Comparison of ENCODE assay signal across 24 mouse cellular contexts in the genomic region with DNA sequence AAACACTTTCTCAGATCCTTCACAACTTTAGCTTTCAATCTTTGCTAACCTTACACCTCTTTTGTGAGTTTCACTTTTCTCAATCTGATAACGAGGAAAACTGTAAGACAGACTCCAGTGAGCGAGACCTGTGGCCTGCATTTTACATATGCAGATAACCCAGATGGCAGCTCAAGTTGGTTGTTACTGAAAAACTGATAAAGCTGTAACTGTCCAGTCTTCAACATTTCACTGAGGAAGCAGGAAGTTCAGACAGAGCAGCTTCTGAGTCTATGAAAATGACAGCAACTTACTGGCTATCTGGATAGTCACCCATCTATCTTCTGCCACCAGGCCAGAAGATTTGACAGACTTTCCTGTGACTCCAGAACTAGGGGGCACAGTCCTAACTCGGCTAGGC. TPM values are rescaled to one million over a fixed set of nuclear protein-coding genes. Genes with fewer than 3 reads are reported as not detected.
A peak's percentile ranks its signal among the peaks of the same experiment; 100 is the strongest.
DNase-seq lines count a peak whose midpoint lies in the region; ATAC-seq and TF ChIP-seq lines count a peak whose summit lies in the region.
"Had no signal": no experiment of that assay in that cellular context is flagged by ENCODE, and none has a peak within 500 bp of the region (broad histone marks: within the 10 kb centered on the region; RNA-seq: fewer than 3 reads in every experiment).

No protein-coding gene starts in this region.

- H3K4me2 ChIP-seq in liver, embryonic 13.5 days = no peak overlapping the region
- H3K4me2 ChIP-seq in liver, postnatal 0 days (ENCODE audit: low read depth, low read length) = no peak overlapping the region
- H3K4me2 ChIP-seq: embryonic facial prominence, embryonic 15.5 days; forebrain, embryonic 15.5 days; hindbrain, embryonic 12.5 days had no signal

- no peak for TF ChIP-seq RAD21 in MEL (IDR thresholded peaks at IDR 0.05; ENCODE audit: low read depth, low read length)

- no peaks in the 10 kb centered on the region for H3K9me3 ChIP-seq in MEL (replicated peaks; ENCODE audit: insufficient read depth, low read length)
- no peaks in the 10 kb centered on the region for H3K9me3 ChIP-seq in liver, embryonic 13.5 days (replicated peaks)
- H3K9me3 ChIP-seq in liver, postnatal 0 days (ENCODE audit: low read length) = no peaks in the 10 kb centered on the region
- H3K9me3 ChIP-seq: embryonic facial prominence, embryonic 15.5 days; forebrain, embryonic 10.5 days; forebrain, embryonic 15.5 days; G1E; heart, embryonic 10.5 days; hindbrain, embryonic 12.5 days had no signal

- no peaks in the 10 kb centered on the region for H3K27me3 ChIP-seq in MEL (ENCODE audit: control insufficient read depth in 1 of 2, insufficient read depth in 2 of 2, low read length in 2 of 2)
- 0 out of 2 replicates have a peak, but pooled peaks cover 3% of the 10 kb centered on the region for H3K27me3 ChIP-seq in liver, embryonic 13.5 days
- no peaks in the 10 kb centered on the region for H3K27me3 ChIP-seq in liver, postnatal 0 days (ENCODE audit: insufficient read depth, low read length)
- H3K27me3 ChIP-seq: embryonic facial prominence, embryonic 15.5 days; forebrain, embryonic 15.5 days had no signal

- peaks cover 0 to 11% of the 10 kb centered on the region in 2 experiments; a peak in 2 of 4 replicates for H3K36me3 ChIP-seq in MEL (ENCODE audit: control insufficient read depth in 1 of 2, insufficient read depth in 2 of 2, low read length in 2 of 2)
- peaks cover 7% of the 10 kb centered on the region for H3K36me3 ChIP-seq in liver, embryonic 13.5 days
- peaks cover 4% of the 10 kb centered on the region for H3K36me3 ChIP-seq in liver, postnatal 0 days (replicated peaks; ENCODE audit: insufficient read depth, low read length)

- peak overlapping the region; percentile 55 for H3K27ac ChIP-seq in MEL (ENCODE audit: control insufficient read depth, low read depth, low read length)
- H3K27ac ChIP-seq in liver, embryonic 13.5 days = peak overlapping the region; percentile 84
- H3K27ac ChIP-seq in liver, postnatal 0 days (ENCODE audit: low read depth) = 0 out of 2 replicates have a peak overlapping the region, but pooled peaks have one; percentile 20
- H3K27ac ChIP-seq: embryonic facial prominence, embryonic 15.5 days; forebrain, embryonic 10.5 days; forebrain, embryonic 15.5 days; heart, embryonic 10.5 days; hindbrain, embryonic 12.5 days had no signal

- TF ChIP-seq CTCF in MEL (IDR thresholded peaks at IDR 0.05 in 2 of 3, conservative IDR thresholded peaks at IDR 0.05 in 1 of 3; ENCODE audit: control insufficient read depth in 1 of 3, insufficient read depth in 1 of 3, low read depth in 2 of 3, low read length in 3 of 3, poor library complexity in 1 of 3, severe bottlenecking in 1 of 3) = no peak
- no peak for TF ChIP-seq CTCF in liver, postnatal 0 days (IDR thresholded peaks at IDR 0.05; ENCODE audit: low read depth)

- no peak for TF ChIP-seq POLR2A in MEL (IDR thresholded peaks at IDR 0.05; ENCODE audit: control insufficient read depth in 1 of 2, insufficient read depth in 1 of 2, low read depth in 1 of 2, low read length in 2 of 2, poor library complexity in 1 of 2)

- peak overlapping the region; percentile 32 for H3K9ac ChIP-seq in MEL (ENCODE audit: control insufficient read depth, low read depth, low read length, poor library complexity, severe bottlenecking)
- peak overlapping the region; percentile 33; the same call in 1 of the 2 replicates for H3K9ac ChIP-seq in liver, embryonic 13.5 days
- no peak overlapping the region for H3K9ac ChIP-seq in liver, postnatal 0 days (replicated peaks)
- H3K9ac ChIP-seq: embryonic facial prominence, embryonic 15.5 days; forebrain, embryonic 15.5 days; hindbrain, embryonic 12.5 days had no signal

- WGBS in liver, embryonic 13.5 days (ENCODE audit: insufficient replicate concordance) = 13% methylated on average over 3 of the region's 3 CpGs
- WGBS in liver, postnatal 0 days (ENCODE audit: insufficient replicate concordance) = 49% methylated on average over 3 of the region's 3 CpGs

- peaks cover 3% of the 10 kb centered on the region; the same call in 1 of the 2 replicates for H3K79me2 ChIP-seq in MEL (ENCODE audit: control insufficient read depth, insufficient read depth, low read length, poor library complexity)

- peak overlapping the region in 1 of 2 experiments; percentile 33; a peak in 2 of 4 replicates for H3K4me3 ChIP-seq in MEL (ENCODE audit: control insufficient read depth in 1 of 2, insufficient read depth in 1 of 2, low read depth in 2 of 2, low read length in 2 of 2)
- no peak overlapping the region for H3K4me3 ChIP-seq in liver, embryonic 13.5 days (replicated peaks)
- no peak overlapping the region for H3K4me3 ChIP-seq in liver, postnatal 0 days (ENCODE audit: low read depth, low read length)
- H3K4me3 ChIP-seq: embryonic facial prominence, embryonic 15.5 days; erythroblast, embryonic 14.5 days; forebrain, embryonic 10.5 days; forebrain, embryonic 15.5 days; heart, embryonic 10.5 days; hindbrain, embryonic 12.5 days had no signal

- peak; percentile 16; the same call in 1 of the 2 replicates for ATAC-seq in liver, embryonic 13.5 days (ENCODE audit: low read depth)
- 0 out of 2 replicates have a peak, but pooled peaks have one; percentile 17 for ATAC-seq in liver, postnatal 0 days
- ATAC-seq: forebrain, embryonic 15.5 days; hindbrain, embryonic 16.5 days; inflammation-experienced regulatory T-cells, adult 6 months had no signal

- DNase-seq in A20 (ENCODE audit: low read depth, low spot score) = peak; percentile 9
- DNase-seq in MEL (ENCODE audit: low read depth, low spot score) = peak; percentile 79
- peak; percentile 16 for DNase-seq in liver, embryonic 13.5 days
- no peak for DNase-seq in liver, postnatal 0 days
- no peak for DNase-seq in layer of hippocampus, adult 18-20 months (ENCODE audit: low spot score in 2 of 2)
- no peak for DNase-seq in adrenal gland, adult 2 months
- DNase-seq in right cerebral cortex, postnatal 10 days (ENCODE audit: low spot score in 2 of 2) = no peak
- DNase-seq: adrenal gland, postnatal 25 days; cerebellum, adult 11 months; cerebellum, postnatal 25 days; gastrocnemius, postnatal 10 days; heart, adult 18-20 months; heart, postnatal 10 days; heart, postnatal 4 days had no signal

- TF ChIP-seq EP300 in MEL (IDR thresholded peaks at IDR 0.05; ENCODE audit: low read depth in 1 of 2, low read length in 2 of 2) = peak; percentile 47 to 59; a peak in 3 of 4 replicates
- TF ChIP-seq EP300 in liver, postnatal 0 days (IDR thresholded peaks at IDR 0.05; ENCODE audit: low read depth) = peak; percentile 81

- H3K4me1 ChIP-seq in MEL (ENCODE audit: control insufficient read depth in 1 of 2, insufficient read depth in 2 of 2, low read length in 2 of 2) = peaks cover 9 to 16% of the 10 kb centered on the region in 2 experiments
- peaks cover 44% of the 10 kb centered on the region for H3K4me1 ChIP-seq in liver, embryonic 13.5 days (replicated peaks)
- peaks cover 14% of the 10 kb centered on the region for H3K4me1 ChIP-seq in liver, postnatal 0 days (ENCODE audit: insufficient read depth)

TF ChIP-seq in MEL, 35 proteins besides CTCF, POLR2A, EP300 and RAD21 (continues in another document):
- no peak for TF ChIP-seq USF2 (IDR thresholded peaks at IDR 0.05; ENCODE audit: borderline replicate concordance in 1 of 2, insufficient read depth in 1 of 2, low read depth in 1 of 2, low read length in 2 of 2)
- no peak for TF ChIP-seq CHD1 (IDR thresholded peaks at IDR 0.05; ENCODE audit: low read depth, low read length)
- TF ChIP-seq POLR2AphosphoS5 (IDR thresholded peaks at IDR 0.05; ENCODE audit: borderline replicate concordance, low read depth, low read length) = no peak
- TF ChIP-seq ELF1 (IDR thresholded peaks at IDR 0.05; ENCODE audit: low read depth, low read length) = peak; percentile 77

RNA-seq across cellular contexts. Expression of a gene that starts 2.6 kb away (rescaled TPM):
- total RNA-seq in MEL (2012; rRNA removed) = 41.0 and 49.0 TPM in 2 replicates
- polyA plus RNA-seq in MEL (2012; ENCODE audit: insufficient read depth in 1 of 2, insufficient read length in 2 of 2, low read depth in 1 of 2, low replicate concordance in 2 of 2, missing spikeins in 1 of 2) = 100 to 1,000 TPM in 1 of 2 experiments, 10 to 100 TPM in 1; 45.4 to 526 TPM
- polyA plus RNA-seq in liver, embryonic 13.5 days (2015; fragmentation: Nextera tagmentation; extraction: Ambion mirVana) = 21.3 and 25.1 TPM in 2 replicates
- 18.1 and 18.4 TPM in 2 replicates for polyA plus RNA-seq in liver, postnatal 0 days (2015; fragmentation: Nextera tagmentation; extraction: Ambion mirVana)
- 10 to 100 TPM; 69.4 to 85.5 TPM for total RNA-seq in layer of hippocampus, adult 18-20 months (2021)
- 10 to 100 TPM; 64.9 to 67.6 TPM for total RNA-seq in adrenal gland, adult 2 months (2021)
- 21.8 and 26.7 TPM in 2 replicates for polyA plus RNA-seq in adrenal gland, adult 2 months (2012; rRNA removed)

RNA-seq across cellular contexts. Expression of a gene that starts 25.6 kb away (rescaled TPM):
- total RNA-seq in MEL (2012; rRNA removed) = 0.08 TPM in 1 of 2 replicates, not detected in the other
- polyA plus RNA-seq in MEL (2012; ENCODE audit: insufficient read depth in 1 of 2, insufficient read length in 2 of 2, low read depth in 1 of 2, low replicate concordance in 2 of 2, missing spikeins in 1 of 2) = under 1 TPM in 1 of 2 experiments, not detected in 1; 0.07 TPM
- polyA plus RNA-seq in liver, embryonic 13.5 days (2015; fragmentation: Nextera tagmentation; extraction: Ambion mirVana) = 1.1 and 1.2 TPM in 2 replicates
- 0.07 and 0.14 TPM in 2 replicates for polyA plus RNA-seq in liver, postnatal 0 days (2015; fragmentation: Nextera tagmentation; extraction: Ambion mirVana)
- 1 to 10 TPM; 6.2 to 7.5 TPM for total RNA-seq in layer of hippocampus, adult 18-20 months (2021)
- total RNA-seq in adrenal gland, adult 2 months (2021) = under 1 TPM in 1 of 2 experiments, not detected in 1; 0.14 TPM
- 0.19 and 0.26 TPM in 2 replicates for polyA plus RNA-seq in adrenal gland, adult 2 months (2012; rRNA removed)
- total RNA-seq: heart, postnatal 10 days had no signal
- polyA plus RNA-seq: inflammation-experienced regulatory T-cells, adult 6 months had no signal

RNA-seq across cellular contexts. Expression of a gene that starts 28.9 kb away (rescaled TPM):
- 0.20 and 0.35 TPM in 2 replicates for total RNA-seq in MEL (2012; rRNA removed)
- polyA plus RNA-seq in MEL (2012; ENCODE audit: insufficient read depth in 1 of 2, insufficient read length in 2 of 2, low read depth in 1 of 2, low replicate concordance in 2 of 2, missing spikeins in 1 of 2) = 1 to 10 TPM in 1 of 2 experiments, not detected in 1; 1.2 TPM
- 0.07 TPM in 1 of 2 replicates, not detected in the other for polyA plus RNA-seq in liver, embryonic 13.5 days (2015; fragmentation: Nextera tagmentation; extraction: Ambion mirVana)
- not detected in 2 replicates for polyA plus RNA-seq in liver, postnatal 0 days (2015; fragmentation: Nextera tagmentation; extraction: Ambion mirVana)
- not detected for total RNA-seq in layer of hippocampus, adult 18-20 months (2021)
- under 1 TPM in 1 of 2 experiments, not detected in 1; 0.24 TPM for total RNA-seq in adrenal gland, adult 2 months (2021)
- 0.90 and 1.1 TPM in 2 replicates for polyA plus RNA-seq in adrenal gland, adult 2 months (2012; rRNA removed)
- total RNA-seq: adrenal gland, postnatal 25 days; heart, adult 18-20 months; heart, postnatal 10 days; heart, postnatal 4 days had no signal
- polyA plus RNA-seq: erythroblast, embryonic 14.5 days; forebrain, embryonic 15.5 days; G1E; heart, embryonic 14.5 days; inflammation-experienced regulatory T-cells, adult 6 months had no signal

RNA-seq across cellular contexts. Expression of a gene that starts 35.6 kb away (rescaled TPM):
- total RNA-seq in MEL (2012; rRNA removed) = 163 and 180 TPM in 2 replicates
- 100 to 1,000 TPM; 146 to 228 TPM for polyA plus RNA-seq in MEL (2012; ENCODE audit: insufficient read depth in 1 of 2, insufficient read length in 2 of 2, low read depth in 1 of 2, low replicate concordance in 2 of 2, missing spikeins in 1 of 2)
- polyA plus RNA-seq in liver, embryonic 13.5 days (2015; fragmentation: Nextera tagmentation; extraction: Ambion mirVana) = 47.6 and 51.6 TPM in 2 replicates
- polyA plus RNA-seq in liver, postnatal 0 days (2015; fragmentation: Nextera tagmentation; extraction: Ambion mirVana) = 20.9 and 23.8 TPM in 2 replicates
- 10 to 100 TPM; 69.4 to 71.3 TPM for total RNA-seq in layer of hippocampus, adult 18-20 months (2021)
- total RNA-seq in adrenal gland, adult 2 months (2021) = 10 to 100 TPM; 70.0 to 77.0 TPM
- 21.4 and 27.6 TPM in 2 replicates for polyA plus RNA-seq in adrenal gland, adult 2 months (2012; rRNA removed)

Comparison
In these comparisons a context has a peak if more than half of its experiments do, and no peak if none do; other contexts are left out.
1. DNase-seq: peak in A20 (single experiment), MEL (single experiment) and liver, embryonic 13.5 days (single experiment); none in liver, postnatal 0 days (single experiment), layer of hippocampus, adult 18-20 months (0 of 2), adrenal gland, adult 2 months (single experiment) and right cerebral cortex, postnatal 10 days (0 of 2).
2. H3K27ac ChIP-seq: peak in every context shown above with its lines; median percentile 84 in liver, embryonic 13.5 days; 55 in MEL; 20 in liver, postnatal 0 days.